Mouse (Mus musculus) intestine, embryonic 14.5 days (tissue): ENCODE measurements around the gene Pmfbp1. TPM values are rescaled to one million over a fixed set of nuclear protein-coding genes. Genes with fewer than 3 reads are reported as not detected.

Source experiments
- ATAC-seq: fragments of 200-750 bp; cut with Nextera tagmentation; replicated peaks from 2 replicates; pipeline ENCODE4 v1.8.0; 2017; ENCODE audit warnings: low read depth, moderate number of reproducible peaks, moderate TSS enrichment, moderate library complexity; ENCODE audit not compliant: low FRiP score, low TSS enrichment
- DNase-seq: peaks from one replicate; pipeline ENCODE4 v3.0.0-alpha.2; 2018; ENCODE audit warnings: low spot score
- H3K27ac ChIP-seq: fragments of 300-500 bp; sonication (generic); 2 replicates; pipeline ENCODE4 v1.5.1; 2014; ENCODE audit warnings: low read depth, mild to moderate bottlenecking, control low read depth
- H3K27me3 ChIP-seq: fragments of 300-500 bp; sonication (generic); replicated peaks from 2 replicates; pipeline ENCODE4 v1.6.1; 2014; ENCODE audit warnings: low read length, control low read depth; ENCODE audit not compliant: control insufficient read depth, insufficient read depth
- H3K36me3 ChIP-seq: fragments of 300-500 bp; sonication (generic); 2 replicates; pipeline ENCODE4 v1.6.1; 2014; ENCODE audit warnings: low read length, control low read depth; ENCODE audit not compliant: control insufficient read depth, insufficient read depth
- H3K4me1 ChIP-seq: fragments of 300-500 bp; sonication (generic); replicated peaks from 2 replicates; pipeline ENCODE4 v1.6.1; 2014; ENCODE audit warnings: low read length, control low read depth, mixed read lengths; ENCODE audit not compliant: control insufficient read depth, insufficient read depth
- H3K4me2 ChIP-seq: fragments of 300-500 bp; sonication (generic); 2 replicates; pipeline ENCODE4 v1.6.1; 2014; ENCODE audit warnings: low read length
- H3K4me3 ChIP-seq: fragments of 300-500 bp; sonication (generic); 2 replicates; pipeline ENCODE4 v1.5.1; 2014; ENCODE audit warnings: low read depth, low read length, control low read depth, mixed read lengths
- H3K9ac ChIP-seq: fragments of 300-500 bp; sonication (generic); 2 replicates; pipeline ENCODE4 v1.6.1; 2014; ENCODE audit warnings: mild to moderate bottlenecking, low read length
- H3K9me3 ChIP-seq: fragments of 300-500 bp; sonication (generic); 2 replicates; pipeline ENCODE4 v1.6.1; 2016; ENCODE audit warnings: low read length, control low read depth; ENCODE audit not compliant: control insufficient read depth
- WGBS: fragments of 180-500 bp; shearing (Covaris S2); extraction: QIAGEN DNeasy Blood & Tissue Kit; methylation state at CpG from one replicate; pipeline ENCODE4 v1.1.7; 2014; 5-methylcytosine and 5-hydroxymethylcytosine counted together
- polyA plus RNA-seq: library from polyadenylated mRNA; unstranded; fragments of >200 nt; fragmentation: Nextera tagmentation; extraction: Ambion mirVana; gene quantifications from 2 replicates; pipeline ENCODE4 v1.2.1, GENCODE M21; 2014

The Pmfbp1 gene
- polyA plus RNA-seq, 1 experiment from 2014 or later = not detected

- Histone ChIP-seq H3K4me1 (no peaks in the 10 kb centered on the region), H3K27me3 (no peaks in the 10 kb centered on the region), H3K9me3 (no peaks in the 10 kb centered on the region), H3K4me3 (no peak overlapping the region), H3K4me2 (no peak overlapping the region), H3K9ac (no peak overlapping the region), H3K36me3 (no peaks in the 10 kb centered on the region), H3K27ac (no peak overlapping the region)
- peak; percentile 63 for DNase-seq
- ATAC-seq = no peak
- WGBS = 89% methylated on average over 19 of the region's 19 CpGs
Observed at GRCm38 (mm10) chr8:109535140-109535990, 41.5 kb downstream of the Pmfbp1 start.

- WGBS = 5% methylated on average over 5 of the region's 5 CpGs
- Histone ChIP-seq H3K4me2 (peak overlapping the region; percentile 37), H3K4me1 (no peaks in the 10 kb centered on the region), H3K27me3 (no peaks in the 10 kb centered on the region), H3K9me3 (no peaks in the 10 kb centered on the region), H3K36me3 (no peaks in the 10 kb centered on the region), H3K4me3 (0 out of 2 replicates have a peak overlapping the region, but pooled peaks have one; percentile 10), H3K9ac (no peak overlapping the region), H3K27ac (no peak overlapping the region)
- ATAC-seq (peak; percentile 77), DNase-seq (peak; percentile 93)
Observed at GRCm38 (mm10) chr8:109536703-109537102, 42.9 kb downstream of the Pmfbp1 start.

GRCm38 (mm10) chr8:109542165-109542564 lies 48.3 kb downstream of the Pmfbp1 start:
- WGBS = 69% methylated on average over 5 of the region's 5 CpGs
- Histone ChIP-seq H3K9ac (no peak overlapping the region), H3K27ac (no peak overlapping the region), H3K27me3 (no peaks in the 10 kb centered on the region), H3K4me1 (no peaks in the 10 kb centered on the region), H3K9me3 (no peaks in the 10 kb centered on the region), H3K36me3 (peaks cover 6% of the 10 kb centered on the region), H3K4me3 (no peak overlapping the region), H3K4me2 (no peak overlapping the region)
- DNase-seq (no peak), ATAC-seq (no peak)

DNA sequence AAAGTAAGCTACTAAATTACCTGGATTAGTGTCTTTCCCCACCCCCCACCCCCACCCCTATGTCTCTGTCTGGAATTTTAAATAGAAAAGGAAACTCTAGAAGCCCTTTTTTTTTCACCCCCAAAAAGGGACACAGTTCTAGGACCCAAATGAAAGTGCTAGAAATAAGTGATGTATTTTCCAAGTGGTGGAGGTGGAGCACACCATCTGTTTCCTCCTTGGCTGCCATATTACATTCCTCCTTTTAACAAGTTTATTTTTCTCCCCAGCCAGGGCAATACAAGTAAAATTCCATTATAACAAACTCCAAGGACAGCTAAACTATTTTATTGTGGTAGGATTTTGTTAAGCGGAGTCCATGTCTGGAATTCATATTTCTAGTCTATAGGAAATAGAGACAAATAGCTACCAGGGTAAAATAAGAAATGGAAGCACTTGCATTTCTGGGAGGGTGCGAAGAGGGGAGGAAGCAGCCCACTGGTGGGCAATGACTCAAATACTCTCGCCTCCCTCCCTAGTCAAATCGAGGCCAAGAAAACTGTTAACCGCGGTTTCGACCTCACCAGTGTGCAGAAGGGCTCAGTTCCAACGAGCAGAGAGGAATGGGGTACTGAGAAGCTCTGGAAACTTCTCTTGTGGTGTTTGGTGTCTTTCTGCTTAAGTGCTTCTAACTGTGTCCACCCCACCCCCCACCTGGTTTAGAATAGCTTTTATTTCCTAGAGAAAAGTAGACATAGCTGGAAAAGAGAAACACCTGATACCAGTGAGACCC lies 49.1 kb downstream of the Pmfbp1 start:
- Histone ChIP-seq H3K36me3 (peaks cover 14% of the 10 kb centered on the region), H3K27me3 (no peaks in the 10 kb centered on the region), H3K9ac (no peak overlapping the region), H3K9me3 (no peaks in the 10 kb centered on the region), H3K4me2 (no peak overlapping the region), H3K4me3 (no peak overlapping the region), H3K27ac (no peak overlapping the region), H3K4me1 (no peaks in the 10 kb centered on the region)
- no peak for DNase-seq
- WGBS = 77% methylated on average over 8 of the region's 8 CpGs
- no peak for ATAC-seq

DNA sequence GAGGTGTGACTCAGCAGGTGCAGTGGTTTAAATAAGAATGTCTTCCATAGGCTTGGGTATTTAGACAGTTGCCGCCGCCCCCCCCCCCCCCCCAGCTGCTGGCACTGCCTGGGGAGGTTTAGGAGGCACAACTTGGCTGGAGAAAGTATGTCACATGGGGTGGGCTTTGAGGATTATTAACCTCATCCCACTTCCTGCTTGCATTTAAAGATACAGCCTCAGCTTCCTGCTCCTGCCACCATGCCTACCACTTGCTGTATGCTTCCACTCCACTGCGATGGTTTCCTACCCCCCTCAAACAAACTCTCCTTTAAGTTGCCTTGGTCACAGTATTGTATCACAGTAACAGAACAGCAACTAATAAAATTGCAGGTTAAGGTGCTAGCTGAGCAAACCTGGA lies 50.2 kb downstream of the Pmfbp1 start:
- Histone ChIP-seq H3K27me3 (no peaks in the 10 kb centered on the region), H3K4me3 (no peak overlapping the region), H3K27ac (no peak overlapping the region), H3K9me3 (no peaks in the 10 kb centered on the region), H3K4me1 (no peaks in the 10 kb centered on the region), H3K4me2 (no peak overlapping the region), H3K9ac (no peak overlapping the region), H3K36me3 (peaks cover 25% of the 10 kb centered on the region)
- no peak for ATAC-seq
- WGBS = 57% methylated on average over 2 of the region's 3 CpGs
- no peak for DNase-seq

GRCm38 (mm10) chr8:109551663-109552062 lies 57.8 kb downstream of the Pmfbp1 start:
- Histone ChIP-seq H3K4me3 (no peak overlapping the region), H3K36me3 (peaks cover 97% of the 10 kb centered on the region), H3K9ac (no peak overlapping the region), H3K27ac (no peak overlapping the region), H3K4me2 (no peak overlapping the region), H3K9me3 (no peaks in the 10 kb centered on the region), H3K4me1 (no peaks in the 10 kb centered on the region), H3K27me3 (no peaks in the 10 kb centered on the region)
- 51% methylated on average over 3 of the region's 3 CpGs for WGBS
- ATAC-seq (no peak), DNase-seq (peak; percentile 62)

DNA sequence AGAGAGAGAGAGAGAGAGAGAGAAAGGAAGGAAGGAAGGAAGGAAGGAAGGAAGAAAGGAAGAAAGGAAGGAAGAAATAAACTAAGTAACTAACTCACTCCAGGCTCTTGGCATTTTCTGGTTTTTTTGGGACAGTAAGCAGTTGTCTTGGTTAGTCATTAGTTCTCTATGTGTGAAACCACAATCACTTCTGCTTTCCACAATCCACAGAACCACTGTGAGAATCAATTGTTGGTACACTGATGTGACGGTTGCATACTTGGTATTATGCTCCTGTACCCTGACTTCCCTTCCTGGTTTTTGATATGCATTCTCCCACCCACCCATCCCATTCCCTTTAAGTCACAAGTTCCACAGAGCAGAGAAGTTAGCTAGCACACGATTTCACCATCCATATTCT lies 70.1 kb downstream of the Pmfbp1 start:
- Histone ChIP-seq H3K9ac (no peak overlapping the region), H3K36me3 (peaks cover 38% of the 10 kb centered on the region), H3K27ac (no peak overlapping the region), H3K4me3 (0 out of 2 replicates have a peak overlapping the region, but pooled peaks have one; percentile 100), H3K4me1 (peaks cover 8% of the 10 kb centered on the region), H3K9me3 (no peaks in the 10 kb centered on the region), H3K27me3 (no peaks in the 10 kb centered on the region), H3K4me2 (no peak overlapping the region)
- WGBS = 86% methylated on average over 2 of the region's 2 CpGs
- no peak for ATAC-seq
- no peak for DNase-seq

GRCm38 (mm10) chr8:109564766-109565165 lies 70.9 kb downstream of the Pmfbp1 start:
- Histone ChIP-seq H3K36me3 (peaks cover 33% of the 10 kb centered on the region), H3K9me3 (no peaks in the 10 kb centered on the region), H3K27ac (peak overlapping the region; percentile 92), H3K9ac (peak overlapping the region; percentile 97), H3K4me1 (peaks cover 8% of the 10 kb centered on the region), H3K4me2 (peak overlapping the region; percentile 99), H3K4me3 (peak overlapping the region; percentile 100), H3K27me3 (no peaks in the 10 kb centered on the region)
- 5% methylated on average over 10 of the region's 10 CpGs for WGBS
- ATAC-seq (no peak), DNase-seq (no peak)
